Mouse (Mus musculus) kidney, embryonic 15.5 days (tissue): ENCODE results near the gene Slc25a31. TPM values are rescaled to one million over a fixed set of nuclear protein-coding genes. Genes with fewer than 3 reads are reported as not detected.

Experiments
- ATAC-seq: fragments of 200-750 bp; cut with Nextera tagmentation; replicated peaks from 2 replicates; pipeline ENCODE4 v1.8.0; 2017; ENCODE audit warnings: moderate TSS enrichment; ENCODE audit not compliant: low FRiP score
- H3K27ac ChIP-seq: fragments of 300-500 bp; sonication (generic); 2 replicates; pipeline ENCODE4 v1.5.1; 2015; ENCODE audit warnings: mild to moderate bottlenecking, inconsistent platforms
- H3K27me3 ChIP-seq: fragments of 300-500 bp; sonication (generic); 2 replicates; pipeline ENCODE4 v1.6.1; 2015; ENCODE audit warnings: inconsistent platforms
- H3K36me3 ChIP-seq: fragments of 300-500 bp; sonication (generic); 2 replicates; pipeline ENCODE4 v1.6.1; 2015; ENCODE audit warnings: inconsistent platforms
- H3K4me1 ChIP-seq: fragments of 300-500 bp; sonication (generic); 2 replicates; pipeline ENCODE4 v1.6.1; 2015; ENCODE audit warnings: inconsistent platforms
- H3K4me2 ChIP-seq: fragments of 300-500 bp; sonication (generic); 2 replicates; pipeline ENCODE4 v1.6.1; 2015; ENCODE audit warnings: moderate library complexity, mild to moderate bottlenecking, inconsistent platforms
- H3K4me3 ChIP-seq: fragments of 300-500 bp; sonication (generic); replicated peaks from 2 replicates; pipeline ENCODE4 v1.5.1; 2015; ENCODE audit warnings: mild to moderate bottlenecking, inconsistent platforms
- H3K9ac ChIP-seq: fragments of 300-500 bp; sonication (generic); 2 replicates; pipeline ENCODE4 v1.6.1; 2015; ENCODE audit warnings: mild to moderate bottlenecking, inconsistent platforms
- H3K9me3 ChIP-seq: fragments of 300-500 bp; sonication (generic); replicated peaks from 2 replicates; pipeline ENCODE4 v1.6.1; 2016; ENCODE audit warnings: inconsistent platforms
- WGBS: fragments of 180-500 bp; shearing (Covaris S2); methylation state at CpG from one replicate; pipeline ENCODE4 v1.1.7; 2015; ENCODE audit warnings: mixed read lengths; 5-methylcytosine and 5-hydroxymethylcytosine counted together
- polyA plus RNA-seq: library from polyadenylated mRNA; unstranded; fragments of >200 nt; fragmentation: Nextera tagmentation; extraction: Ambion mirVana; gene quantifications from 2 replicates; pipeline ENCODE4 v1.2.1, GENCODE M21; 2015

The Slc25a31 gene
- polyA plus RNA-seq, 1 experiment from 2014 or later: 0.12 TPM

- peak; percentile 56; the same call in 1 of the 2 replicates for ATAC-seq
- Histone ChIP-seq H3K4me1 (peaks cover 8% of the 10 kb centered on the region; the same call in 1 of the 2 replicates), H3K27ac (no peak overlapping the region), H3K36me3 (0 out of 2 replicates have a peak, but pooled peaks cover 5% of the 10 kb centered on the region), H3K4me2 (no peak overlapping the region), H3K9me3 (no peaks in the 10 kb centered on the region), H3K4me3 (no peak overlapping the region), H3K27me3 (no peaks in the 10 kb centered on the region), H3K9ac (no peak overlapping the region)
- WGBS: 8% methylated on average over 3 of the region's 3 CpGs
Measured at GRCm38 (mm10) chr3:40685855-40686515, 22.7 kb upstream of the Slc25a31 start.

- no peaks in the 10 kb centered on the region for H3K27me3 ChIP-seq
- peaks cover 8% of the 10 kb centered on the region; the same call in 1 of the 2 replicates for H3K4me1 ChIP-seq
- ATAC-seq: no peak
- no peaks in the 10 kb centered on the region for H3K9me3 ChIP-seq
- no peak overlapping the region for H3K4me2 ChIP-seq
- no peak overlapping the region for H3K27ac ChIP-seq
- 0 out of 2 replicates have a peak, but pooled peaks cover 5% of the 10 kb centered on the region for H3K36me3 ChIP-seq
- no peak overlapping the region for H3K9ac ChIP-seq
- H3K4me3 ChIP-seq: no peak overlapping the region
- WGBS: 49% methylated on average over 9 of the region's 9 CpGs
Measured at GRCm38 (mm10) chr3:40686836-40687235, 21.8 kb upstream of the Slc25a31 start.

- 84% methylated on average over 3 of the region's 3 CpGs for WGBS
- Histone ChIP-seq H3K9me3 (no peaks in the 10 kb centered on the region), H3K27ac (no peak overlapping the region), H3K36me3 (0 out of 2 replicates have a peak, but pooled peaks cover 5% of the 10 kb centered on the region), H3K27me3 (no peaks in the 10 kb centered on the region), H3K9ac (no peak overlapping the region), H3K4me2 (no peak overlapping the region), H3K4me3 (no peak overlapping the region), H3K4me1 (peaks cover 8% of the 10 kb centered on the region; the same call in 1 of the 2 replicates)
- no peak for ATAC-seq
Measured at GRCm38 (mm10) chr3:40687588-40687987, 21.1 kb upstream of the Slc25a31 start.

DNA sequence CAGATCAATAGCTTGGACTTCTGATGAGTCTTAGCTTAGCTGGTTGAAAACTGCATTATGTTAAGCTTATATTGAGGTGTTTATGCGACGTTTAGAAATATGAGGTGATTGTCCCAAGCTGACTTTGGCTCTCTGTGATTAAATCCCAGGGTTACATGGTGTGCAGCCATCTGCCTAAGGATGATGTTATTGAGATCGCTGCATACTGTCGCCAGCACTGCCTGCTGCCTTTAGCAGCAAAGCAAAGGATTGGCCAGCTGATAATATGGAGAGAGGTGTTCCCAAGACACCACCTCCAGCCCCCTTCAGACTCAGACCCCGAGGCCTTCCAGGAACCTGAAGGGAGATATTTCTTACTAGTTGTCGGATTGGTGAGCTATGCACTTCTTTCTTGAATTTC lies 17.1 kb upstream of the Slc25a31 start:
- H3K36me3 ChIP-seq: peaks cover 13% of the 10 kb centered on the region; the same call in 1 of the 2 replicates
- H3K27ac ChIP-seq: no peak overlapping the region
- ATAC-seq: no peak
- H3K4me3 ChIP-seq: no peak overlapping the region
- H3K9ac ChIP-seq: no peak overlapping the region
- no peaks in the 10 kb centered on the region for H3K27me3 ChIP-seq
- no peaks in the 10 kb centered on the region for H3K9me3 ChIP-seq
- 90% methylated on average over 6 of the region's 6 CpGs for WGBS
- H3K4me2 ChIP-seq: no peak overlapping the region
- no peaks in the 10 kb centered on the region for H3K4me1 ChIP-seq

DNA sequence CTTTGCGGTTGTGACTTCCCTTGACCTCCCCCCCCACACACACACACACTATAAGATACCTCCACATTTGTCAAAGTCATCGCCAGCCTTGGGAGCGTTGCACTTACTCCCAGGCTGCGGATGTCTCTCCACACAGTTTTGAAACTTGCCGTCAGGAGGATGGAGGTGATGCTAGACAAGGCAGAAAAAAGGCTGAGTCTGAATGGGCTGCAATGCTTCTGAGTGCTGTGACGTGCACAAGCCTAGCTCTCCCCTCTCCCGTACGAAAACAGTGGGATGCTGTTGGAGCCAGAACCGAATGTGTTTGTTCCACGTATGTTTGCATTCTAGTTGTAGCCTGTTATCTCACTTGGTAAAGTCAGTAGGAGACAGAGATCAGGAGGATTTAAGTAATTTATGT lies 15.2 kb upstream of the Slc25a31 start:
- no peak overlapping the region for H3K9ac ChIP-seq
- H3K4me2 ChIP-seq: no peak overlapping the region
- H3K9me3 ChIP-seq: no peaks in the 10 kb centered on the region
- WGBS: 87% methylated on average over 10 of the region's 10 CpGs
- H3K36me3 ChIP-seq: peaks cover 16% of the 10 kb centered on the region; the same call in 1 of the 2 replicates
- H3K4me1 ChIP-seq: no peaks in the 10 kb centered on the region
- ATAC-seq: no peak
- no peak overlapping the region for H3K27ac ChIP-seq
- H3K27me3 ChIP-seq: no peaks in the 10 kb centered on the region
- no peak overlapping the region for H3K4me3 ChIP-seq

DNA sequence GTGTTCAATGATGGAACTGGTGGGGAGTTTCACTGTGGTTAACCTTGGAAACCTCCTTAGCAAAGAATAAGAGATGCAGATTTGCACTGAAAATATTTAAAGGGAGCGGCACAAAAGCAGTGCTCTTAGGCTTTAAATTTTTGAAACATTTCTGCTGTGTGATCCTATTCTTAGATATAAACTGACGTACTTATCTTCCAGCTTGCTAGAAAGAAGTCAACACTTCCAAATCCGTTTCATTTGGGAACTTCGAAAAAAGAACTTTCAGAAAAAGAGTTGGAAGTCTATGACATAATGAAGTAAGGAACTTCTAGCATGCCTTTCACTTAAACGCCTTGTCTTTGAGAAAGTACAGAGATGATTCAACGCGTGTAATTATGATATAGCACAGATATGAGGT lies 14.7 kb upstream of the Slc25a31 start:
- Histone ChIP-seq H3K36me3 (peaks cover 16% of the 10 kb centered on the region; the same call in 1 of the 2 replicates), H3K27me3 (no peaks in the 10 kb centered on the region), H3K9me3 (no peaks in the 10 kb centered on the region), H3K4me2 (no peak overlapping the region), H3K9ac (no peak overlapping the region), H3K4me1 (no peaks in the 10 kb centered on the region), H3K4me3 (no peak overlapping the region), H3K27ac (no peak overlapping the region)
- no peak for ATAC-seq
- 89% methylated on average over 7 of the region's 7 CpGs for WGBS

- WGBS: 57% methylated on average over 2 of the region's 2 CpGs
- ATAC-seq: no peak
- no peaks in the 10 kb centered on the region for H3K4me1 ChIP-seq
- H3K9me3 ChIP-seq: no peaks in the 10 kb centered on the region
- H3K4me2 ChIP-seq: no peak overlapping the region
- peaks cover 16% of the 10 kb centered on the region; the same call in 1 of the 2 replicates for H3K36me3 ChIP-seq
- H3K9ac ChIP-seq: no peak overlapping the region
- H3K4me3 ChIP-seq: no peak overlapping the region
- H3K27ac ChIP-seq: no peak overlapping the region
- H3K27me3 ChIP-seq: no peaks in the 10 kb centered on the region
Measured at GRCm38 (mm10) chr3:40694438-40694837, 14.2 kb upstream of the Slc25a31 start.

DNA sequence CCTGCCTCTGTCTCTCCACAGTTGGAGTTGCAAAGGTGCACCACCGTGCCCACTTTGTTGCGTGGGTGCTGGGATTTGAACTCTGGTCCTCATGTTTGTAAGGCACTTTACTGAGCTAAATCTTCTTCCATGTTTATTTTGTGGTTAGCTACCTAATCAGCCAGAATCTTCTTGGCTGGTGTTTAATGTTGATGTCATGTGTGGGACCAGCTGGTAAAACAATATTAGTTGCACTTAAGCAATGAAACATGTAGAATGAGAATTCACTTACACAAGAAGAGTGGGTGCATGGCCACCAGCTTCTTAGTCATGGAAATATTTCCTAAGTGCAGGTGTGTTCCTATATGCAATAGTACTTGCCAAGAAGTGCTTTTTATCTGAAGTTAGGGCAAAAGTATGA lies 13.5 kb upstream of the Slc25a31 start:
- H3K4me1 ChIP-seq: no peaks in the 10 kb centered on the region
- H3K4me2 ChIP-seq: no peak overlapping the region
- ATAC-seq: no peak
- no peaks in the 10 kb centered on the region for H3K27me3 ChIP-seq
- peaks cover 16% of the 10 kb centered on the region; the same call in 1 of the 2 replicates for H3K36me3 ChIP-seq
- no peak overlapping the region for H3K9ac ChIP-seq
- WGBS: 92% methylated on average over 2 of the region's 2 CpGs
- no peaks in the 10 kb centered on the region for H3K9me3 ChIP-seq
- H3K4me3 ChIP-seq: no peak overlapping the region
- no peak overlapping the region for H3K27ac ChIP-seq

- Histone ChIP-seq H3K36me3 (peaks cover 16% of the 10 kb centered on the region; the same call in 1 of the 2 replicates), H3K27me3 (no peaks in the 10 kb centered on the region), H3K27ac (no peak overlapping the region), H3K9ac (no peak overlapping the region), H3K9me3 (no peaks in the 10 kb centered on the region), H3K4me1 (no peaks in the 10 kb centered on the region), H3K4me3 (no peak overlapping the region), H3K4me2 (no peak overlapping the region)
- ATAC-seq: no peak
- 84% methylated on average over 3 of the region's 3 CpGs for WGBS
Measured at GRCm38 (mm10) chr3:40698834-40699233, 9.8 kb upstream of the Slc25a31 start.

DNA sequence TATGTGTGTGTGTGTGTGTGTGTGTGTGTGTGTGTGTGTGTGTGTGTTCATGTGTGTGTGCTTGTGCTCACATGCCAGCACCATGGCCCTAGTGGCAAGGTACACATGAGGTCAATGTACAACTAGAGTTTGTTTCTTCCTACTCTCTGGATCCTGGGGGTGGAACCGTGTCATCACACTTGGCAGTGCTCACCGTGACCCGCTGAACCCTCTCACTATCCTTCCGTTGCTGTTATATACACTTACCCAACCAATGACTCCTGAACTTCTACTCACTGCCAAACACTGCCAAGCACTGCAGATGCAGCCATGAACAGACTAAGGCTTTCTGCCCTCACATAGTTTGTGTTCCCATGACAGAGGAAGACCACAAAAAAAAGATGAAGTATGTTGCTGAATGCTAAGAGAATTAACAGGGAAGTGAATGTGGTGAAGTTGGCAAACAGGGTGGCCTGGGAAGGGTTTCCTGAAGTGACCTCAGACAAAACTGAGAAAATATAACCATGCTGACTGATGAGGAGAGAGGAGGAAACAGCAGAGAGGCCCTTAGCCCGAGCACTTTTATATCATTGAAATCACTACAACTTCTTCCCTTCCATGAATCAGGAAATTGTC lies 3.7 kb upstream of the Slc25a31 start:
- no peaks in the 10 kb centered on the region for H3K4me1 ChIP-seq
- no peak overlapping the region for H3K9ac ChIP-seq
- H3K27me3 ChIP-seq: no peaks in the 10 kb centered on the region
- no peak overlapping the region for H3K27ac ChIP-seq
- H3K4me2 ChIP-seq: no peak overlapping the region
- H3K9me3 ChIP-seq: no peaks in the 10 kb centered on the region
- ATAC-seq: no peak
- H3K4me3 ChIP-seq: no peak overlapping the region
- H3K36me3 ChIP-seq: no peaks in the 10 kb centered on the region
- 74% methylated on average over 5 of the region's 5 CpGs for WGBS

- no peaks in the 10 kb centered on the region for H3K36me3 ChIP-seq
- 9% methylated on average over 1 of the region's 1 CpGs for WGBS
- no peaks in the 10 kb centered on the region for H3K9me3 ChIP-seq
- ATAC-seq: no peak
- H3K4me3 ChIP-seq: no peak overlapping the region
- no peaks in the 10 kb centered on the region for H3K27me3 ChIP-seq
- no peak overlapping the region for H3K9ac ChIP-seq
- H3K4me1 ChIP-seq: no peaks in the 10 kb centered on the region
- no peak overlapping the region for H3K4me2 ChIP-seq
- no peak overlapping the region for H3K27ac ChIP-seq
Measured at GRCm38 (mm10) chr3:40716056-40716455, 7.4 kb downstream of the Slc25a31 start.

DNA sequence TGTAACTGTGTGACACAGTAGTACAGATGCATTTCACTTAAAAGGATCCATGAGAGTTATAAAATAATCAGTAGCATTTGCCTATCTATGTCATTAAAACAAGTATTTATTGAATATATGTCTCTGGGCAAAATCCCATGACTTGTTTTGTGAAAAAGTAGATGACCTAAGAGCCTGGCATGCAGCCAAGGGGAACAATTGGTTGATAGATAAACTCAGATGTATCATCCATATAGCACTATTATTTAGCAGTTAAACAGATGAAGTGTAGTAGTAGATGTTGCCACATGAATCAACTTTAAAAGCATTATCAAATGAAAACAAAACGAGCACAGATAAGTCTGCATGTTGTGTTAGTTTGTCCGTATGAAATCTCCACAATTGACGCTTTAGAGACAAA lies 10.4 kb downstream of the Slc25a31 start:
- H3K4me3 ChIP-seq: no peak overlapping the region
- no peaks in the 10 kb centered on the region for H3K36me3 ChIP-seq
- no peak for ATAC-seq
- H3K9me3 ChIP-seq: no peaks in the 10 kb centered on the region
- H3K27me3 ChIP-seq: 0 out of 2 replicates have a peak, but pooled peaks cover 2% of the 10 kb centered on the region
- H3K9ac ChIP-seq: no peak overlapping the region
- H3K4me1 ChIP-seq: no peaks in the 10 kb centered on the region
- WGBS: 75% methylated on average over 3 of the region's 3 CpGs
- no peak overlapping the region for H3K27ac ChIP-seq
- no peak overlapping the region for H3K4me2 ChIP-seq
